Mouse (Mus musculus): ENCODE measurements around the gene Gm1043. TPM values are rescaled to one million over a fixed set of nuclear protein-coding genes. Genes with fewer than 3 reads are reported as not detected.

Gene Gm1043
- polyA plus RNA-seq, 1 experiment from 2014 or later, result not detected

DNA sequence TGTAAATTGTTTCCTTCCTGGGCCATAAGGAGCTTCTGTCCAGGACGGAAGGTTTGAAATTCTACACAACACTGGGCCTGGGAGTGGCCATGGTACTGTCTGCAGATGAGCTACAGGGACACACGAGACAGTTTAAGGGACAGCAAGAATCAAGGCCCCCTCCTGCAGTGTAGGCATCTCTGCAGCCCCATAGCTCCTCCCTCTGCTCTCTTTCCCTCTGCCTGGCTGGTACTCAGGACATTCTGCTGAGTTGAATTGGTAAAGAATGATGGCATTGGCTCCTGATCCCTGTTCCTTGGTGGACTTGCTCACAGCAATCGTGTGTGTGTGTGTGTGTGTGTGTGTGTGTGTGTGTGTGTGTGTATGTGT lies 7.9 kb upstream of the Gm1043 start:
- Histone ChIP-seq H3K9me3 (replicated peaks) (no peaks in the 10 kb centered on the region), H3K27ac (no peak overlapping the region), H3K36me3 (no peaks in the 10 kb centered on the region), H3K4me1 (no peaks in the 10 kb centered on the region), H3K27me3 (replicated peaks) (peaks cover 15% of the 10 kb centered on the region), H3K4me2 (no peak overlapping the region), H3K9ac (no peak overlapping the region), H3K4me3 (no peak overlapping the region)
- ATAC-seq, result no peak
- WGBS (ENCODE audit: insufficient replicate concordance), result 39% methylated on average over 3 of the region's 3 CpGs

GRCm38 (mm10) chr5:37079484-37079883 lies 5.7 kb upstream of the Gm1043 start:
- no peaks in the 10 kb centered on the region for H3K9me3 ChIP-seq (replicated peaks)
- 68% methylated on average over 4 of the region's 4 CpGs for WGBS (ENCODE audit: insufficient replicate concordance)
- H3K4me1 ChIP-seq, result no peaks in the 10 kb centered on the region
- ATAC-seq, result no peak
- no peak overlapping the region for H3K27ac ChIP-seq
- peaks cover 15% of the 10 kb centered on the region for H3K27me3 ChIP-seq (replicated peaks)
- no peak overlapping the region for H3K9ac ChIP-seq
- H3K4me2 ChIP-seq, result no peak overlapping the region
- H3K36me3 ChIP-seq, result no peaks in the 10 kb centered on the region
- no peak overlapping the region for H3K4me3 ChIP-seq

- WGBS (ENCODE audit: insufficient replicate concordance), result 60% methylated on average over 5 of the region's 5 CpGs
- Histone ChIP-seq H3K27me3 (replicated peaks) (peaks cover 15% of the 10 kb centered on the region), H3K36me3 (no peaks in the 10 kb centered on the region), H3K9me3 (replicated peaks) (no peaks in the 10 kb centered on the region), H3K4me2 (no peak overlapping the region), H3K9ac (no peak overlapping the region), H3K4me1 (no peaks in the 10 kb centered on the region), H3K4me3 (no peak overlapping the region), H3K27ac (no peak overlapping the region)
- ATAC-seq, result no peak
Measured at GRCm38 (mm10) chr5:37080601-37081000, 4.6 kb upstream of the Gm1043 start.

DNA sequence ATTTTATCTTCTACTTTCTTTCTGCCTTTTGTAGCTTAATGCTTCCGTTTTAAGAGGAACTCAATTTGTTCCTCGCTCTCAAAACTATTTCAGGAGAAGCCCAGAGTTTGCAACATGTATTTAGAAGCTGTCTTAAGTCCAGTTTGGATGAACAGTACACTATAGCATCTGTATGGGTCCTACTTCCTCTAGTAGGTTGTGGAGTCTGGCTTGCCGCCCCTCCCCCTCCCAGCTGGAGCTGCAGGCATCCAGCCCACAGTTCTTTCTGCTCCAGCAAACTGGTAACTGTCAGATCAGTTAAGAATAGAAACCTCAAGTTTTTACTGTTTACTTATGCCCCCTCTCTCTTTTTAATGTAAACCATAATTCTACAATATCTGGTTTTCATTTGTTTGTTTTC lies 2.8 kb upstream of the Gm1043 start:
- no peaks in the 10 kb centered on the region for H3K4me1 ChIP-seq
- 13% methylated on average over 3 of the region's 3 CpGs for WGBS (ENCODE audit: insufficient replicate concordance)
- no peak overlapping the region for H3K27ac ChIP-seq
- no peaks in the 10 kb centered on the region; the same call in 1 of the 2 replicates for H3K27me3 ChIP-seq (replicated peaks)
- H3K9me3 ChIP-seq (replicated peaks), result no peaks in the 10 kb centered on the region
- H3K4me3 ChIP-seq, result no peak overlapping the region
- H3K36me3 ChIP-seq, result no peaks in the 10 kb centered on the region
- ATAC-seq, result no peak
- H3K9ac ChIP-seq, result no peak overlapping the region
- no peak overlapping the region for H3K4me2 ChIP-seq

DNA sequence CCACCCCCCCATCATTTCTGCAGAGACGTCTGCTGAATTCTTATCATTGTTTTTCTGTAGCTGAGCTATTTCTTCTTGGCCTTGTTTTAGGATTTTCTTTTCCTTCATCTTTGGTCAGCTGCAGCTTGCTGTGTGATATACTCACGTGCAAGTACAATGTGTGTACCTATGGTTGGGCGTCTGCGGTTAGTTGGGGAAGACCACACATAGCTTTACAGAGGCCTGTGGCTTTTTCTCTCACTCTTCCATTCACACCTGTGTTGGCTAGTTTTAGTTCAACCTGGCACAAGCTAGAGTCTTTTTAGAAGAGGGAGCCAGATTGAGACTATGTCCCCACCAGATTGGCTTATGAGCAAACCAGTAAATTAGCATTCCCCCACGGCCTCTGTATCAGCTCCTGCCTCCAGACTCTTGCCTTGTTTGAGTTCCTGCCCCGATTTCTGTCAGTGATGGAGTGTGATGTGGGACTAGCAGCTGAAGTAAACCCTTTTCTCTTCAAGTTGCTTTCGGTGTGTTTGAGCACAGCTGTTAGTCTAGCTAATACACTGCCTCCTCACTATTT lies 1.9 kb upstream of the Gm1043 start:
- H3K27me3 ChIP-seq (replicated peaks), result no peaks in the 10 kb centered on the region; the same call in 1 of the 2 replicates
- no peak overlapping the region for H3K27ac ChIP-seq
- ATAC-seq, result no peak
- no peak overlapping the region for H3K4me2 ChIP-seq
- no peak overlapping the region for H3K4me3 ChIP-seq
- 57% methylated on average over 7 of the region's 7 CpGs for WGBS (ENCODE audit: insufficient replicate concordance)
- no peak overlapping the region for H3K9ac ChIP-seq
- H3K4me1 ChIP-seq, result no peaks in the 10 kb centered on the region
- H3K9me3 ChIP-seq (replicated peaks), result no peaks in the 10 kb centered on the region
- H3K36me3 ChIP-seq, result no peaks in the 10 kb centered on the region

DNA sequence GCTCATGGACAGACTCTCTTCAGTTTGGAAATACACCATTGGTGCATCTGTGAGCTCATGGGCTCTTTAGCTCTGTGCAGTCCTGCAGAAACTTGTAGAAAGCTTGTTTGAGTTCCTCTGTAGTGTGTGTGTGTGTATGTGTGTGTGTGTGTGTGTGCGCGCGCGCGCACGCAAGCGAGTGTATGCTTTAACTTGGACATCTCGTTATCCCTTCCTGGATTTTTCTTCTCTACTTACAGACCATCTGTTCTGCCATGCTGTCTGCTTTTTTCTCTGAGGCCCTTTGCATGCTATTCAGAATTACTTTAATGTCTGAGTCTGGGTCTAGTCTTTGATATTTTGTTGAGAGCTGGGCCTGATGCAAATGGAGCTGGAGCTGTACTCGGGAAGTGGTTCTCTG lies 1.3 kb upstream of the Gm1043 start:
- no peaks in the 10 kb centered on the region for H3K9me3 ChIP-seq (replicated peaks)
- H3K27me3 ChIP-seq (replicated peaks), result peaks cover 2% of the 10 kb centered on the region; the same call in 1 of the 2 replicates
- 79% methylated on average over 9 of the region's 9 CpGs for WGBS (ENCODE audit: insufficient replicate concordance)
- H3K4me2 ChIP-seq, result no peak overlapping the region
- no peak for ATAC-seq
- H3K36me3 ChIP-seq, result no peaks in the 10 kb centered on the region
- H3K27ac ChIP-seq, result no peak overlapping the region
- no peaks in the 10 kb centered on the region for H3K4me1 ChIP-seq
- no peak overlapping the region for H3K9ac ChIP-seq
- no peak overlapping the region for H3K4me3 ChIP-seq

GRCm38 (mm10) chr5:37085918-37086317 lies 748 bp downstream of the Gm1043 start:
- no peak overlapping the region for H3K4me2 ChIP-seq
- no peak overlapping the region for H3K4me3 ChIP-seq
- H3K4me1 ChIP-seq, result no peaks in the 10 kb centered on the region
- no peaks in the 10 kb centered on the region for H3K36me3 ChIP-seq
- no peak for ATAC-seq
- 56% methylated on average over 3 of the region's 3 CpGs for WGBS (ENCODE audit: insufficient replicate concordance)
- H3K27me3 ChIP-seq (replicated peaks), result peaks cover 22% of the 10 kb centered on the region
- H3K9ac ChIP-seq, result no peak overlapping the region
- no peak overlapping the region for H3K27ac ChIP-seq
- H3K9me3 ChIP-seq (replicated peaks), result no peaks in the 10 kb centered on the region

DNA sequence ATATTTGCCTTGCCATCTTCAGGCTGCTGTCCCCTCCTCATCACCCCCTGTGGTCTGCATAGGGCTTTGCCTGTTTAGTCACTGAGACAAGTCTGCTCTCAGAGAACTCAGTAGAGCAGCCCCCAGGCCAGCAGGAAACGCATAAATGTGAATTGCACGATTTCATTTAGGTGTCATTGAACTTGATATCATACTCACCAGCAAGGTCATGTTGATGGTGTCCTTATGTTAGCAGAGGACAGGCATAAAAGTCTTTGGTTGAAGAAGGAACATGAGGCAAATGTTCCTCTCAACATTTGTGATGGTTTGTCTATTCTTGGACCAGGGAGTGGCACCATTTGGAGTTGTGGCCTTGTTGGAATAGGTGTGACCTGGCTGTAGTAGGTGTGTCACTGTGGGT lies 2.6 kb downstream of the Gm1043 start:
- H3K27me3 ChIP-seq (replicated peaks), result peaks cover 41% of the 10 kb centered on the region
- no peak overlapping the region for H3K27ac ChIP-seq
- no peaks in the 10 kb centered on the region for H3K4me1 ChIP-seq
- H3K9me3 ChIP-seq (replicated peaks), result no peaks in the 10 kb centered on the region
- H3K36me3 ChIP-seq, result no peaks in the 10 kb centered on the region
- H3K4me2 ChIP-seq, result no peak overlapping the region
- no peak for ATAC-seq
- no peak overlapping the region for H3K4me3 ChIP-seq
- no peak overlapping the region for H3K9ac ChIP-seq
- 26% methylated on average over 2 of the region's 2 CpGs for WGBS (ENCODE audit: insufficient replicate concordance)

GRCm38 (mm10) chr5:37088342-37089108 lies 3.4 kb downstream of the Gm1043 start:
- peaks cover 46% of the 10 kb centered on the region for H3K27me3 ChIP-seq (replicated peaks)
- 32% methylated on average over 1 of the region's 1 CpGs for WGBS (ENCODE audit: insufficient replicate concordance)
- H3K27ac ChIP-seq, result no peak overlapping the region
- no peak for ATAC-seq
- no peaks in the 10 kb centered on the region for H3K4me1 ChIP-seq
- no peak overlapping the region for H3K4me2 ChIP-seq
- H3K9me3 ChIP-seq (replicated peaks), result no peaks in the 10 kb centered on the region
- no peak overlapping the region for H3K4me3 ChIP-seq
- H3K9ac ChIP-seq, result no peak overlapping the region
- no peaks in the 10 kb centered on the region for H3K36me3 ChIP-seq

GRCm38 (mm10) chr5:37091171-37091628 lies 6.0 kb downstream of the Gm1043 start:
- no peaks in the 10 kb centered on the region for H3K4me1 ChIP-seq

GRCm38 (mm10) chr5:37094941-37095340 lies 9.8 kb downstream of the Gm1043 start:
- Histone ChIP-seq H3K27me3 (replicated peaks) (peaks cover 37% of the 10 kb centered on the region), H3K4me2 (no peak overlapping the region), H3K4me1 (no peaks in the 10 kb centered on the region), H3K27ac (no peak overlapping the region), H3K9me3 (replicated peaks) (no peaks in the 10 kb centered on the region), H3K4me3 (no peak overlapping the region), H3K9ac (no peak overlapping the region), H3K36me3 (no peaks in the 10 kb centered on the region)
- no peak for ATAC-seq
- WGBS (ENCODE audit: insufficient replicate concordance), result 69% methylated on average over 5 of the region's 5 CpGs

More at GRCm38 (mm10) chr5:37091171-37091628, 6.0 kb downstream of the Gm1043 start:
- 6% methylated on average over 47 of the region's 47 CpGs for WGBS (ENCODE audit: insufficient replicate concordance)
- peaks cover 50% of the 10 kb centered on the region for H3K27me3 ChIP-seq (replicated peaks)
- no peaks in the 10 kb centered on the region for H3K9me3 ChIP-seq (replicated peaks)
- H3K9ac ChIP-seq, result no peak overlapping the region
- no peak overlapping the region for H3K27ac ChIP-seq
- no peaks in the 10 kb centered on the region for H3K36me3 ChIP-seq
- no peak overlapping the region for H3K4me3 ChIP-seq
- H3K4me2 ChIP-seq, result peak overlapping the region; percentile 40
- no peak for ATAC-seq

DNA sequence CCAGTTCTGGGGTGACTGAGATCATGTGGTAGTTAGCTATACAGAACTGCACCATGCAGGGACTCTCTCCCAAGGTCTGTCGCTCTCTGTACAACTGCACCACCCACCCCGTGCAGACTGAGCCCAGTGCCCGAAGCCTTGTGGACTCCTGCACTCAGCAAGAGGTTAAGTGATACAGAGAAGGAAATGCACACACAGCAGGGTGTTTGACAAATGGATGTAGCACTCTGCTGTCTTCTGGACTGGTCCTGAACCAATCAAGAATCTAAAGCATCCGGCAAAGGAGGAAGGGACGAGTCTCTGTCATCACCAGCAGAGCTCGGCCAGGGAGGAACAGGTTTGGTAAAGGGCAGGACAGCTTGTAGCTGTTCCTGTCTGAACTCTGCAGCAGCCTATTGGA lies 12.4 kb downstream of the Gm1043 start:
- H3K4me2 ChIP-seq, result no peak overlapping the region
- ATAC-seq, result no peak
- H3K9me3 ChIP-seq (replicated peaks), result no peaks in the 10 kb centered on the region
- no peak overlapping the region for H3K27ac ChIP-seq
- H3K36me3 ChIP-seq, result no peaks in the 10 kb centered on the region
- no peaks in the 10 kb centered on the region for H3K4me1 ChIP-seq
- no peak overlapping the region for H3K4me3 ChIP-seq
- H3K9ac ChIP-seq, result no peak overlapping the region
- H3K27me3 ChIP-seq (replicated peaks), result peaks cover 11% of the 10 kb centered on the region
- 39% methylated on average over 6 of the region's 6 CpGs for WGBS (ENCODE audit: insufficient replicate concordance)

All from liver, embryonic 12.5 days (tissue).